Mouse (Mus musculus): ENCODE results near the gene Trim65.

GRCm38 (mm10) chr11:116129993-116130487 is 888 bp downstream of the Trim65 start:
- TF ChIP-seq CTCF (IDR thresholded peaks at IDR 0.05; ENCODE audit: low read depth) (no peak), EP300 (IDR thresholded peaks at IDR 0.05; ENCODE audit: low read depth) (no peak)
